ENCODE assay signal across 21 mouse cellular contexts in the genomic region with DNA sequence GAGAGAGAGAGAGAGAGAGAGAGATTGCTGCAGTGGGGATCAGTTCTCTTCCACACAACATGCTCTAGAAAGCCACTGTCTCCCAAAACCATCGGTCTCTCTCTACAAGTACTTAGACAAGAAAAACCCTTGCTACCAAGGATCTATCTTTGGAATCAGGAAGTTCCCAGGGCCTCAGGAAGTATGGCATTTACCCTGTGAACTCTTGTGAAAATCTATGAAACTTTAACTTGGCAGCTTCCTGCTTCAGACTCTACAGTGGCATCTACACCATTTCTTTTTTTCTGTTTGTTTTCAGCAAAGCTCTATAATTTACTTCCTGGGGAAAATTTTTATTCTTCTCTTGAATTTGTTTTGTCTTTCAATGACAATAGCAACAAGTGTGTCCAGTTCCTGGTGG.
DNase-seq lines count a peak whose midpoint lies in the region; ATAC-seq and TF ChIP-seq lines count a peak whose summit lies in the region.
"Had no signal": no experiment of that assay in that cellular context is flagged by ENCODE, and none has a peak within 500 bp of the region (broad histone marks: within the 10 kb centered on the region; RNA-seq: fewer than 3 reads in every experiment).

No protein-coding gene starts in this region.

- no peak overlapping the region for H3K4me3 ChIP-seq in kidney, embryonic 14.5 days (ENCODE audit: low read length)
- no peak overlapping the region for H3K4me3 ChIP-seq in lung, postnatal 0 days (ENCODE audit: low read depth, low read length)
- H3K4me3 ChIP-seq: embryonic facial prominence, embryonic 13.5 days; forebrain, embryonic 10.5 days; left cerebral cortex, adult 2 months; limb, embryonic 12.5 days; neural tube, embryonic 12.5 days; stomach, embryonic 15.5 days had no signal

- H3K36me3 ChIP-seq in kidney, embryonic 14.5 days (ENCODE audit: control insufficient read depth, insufficient read depth, low read length) = no peaks in the 10 kb centered on the region
- H3K36me3 ChIP-seq in lung, postnatal 0 days (ENCODE audit: insufficient read depth, low read length) = no peaks in the 10 kb centered on the region
- H3K36me3 ChIP-seq: embryonic facial prominence, embryonic 13.5 days; forebrain, embryonic 10.5 days; limb, embryonic 12.5 days; neural tube, embryonic 12.5 days; stomach, embryonic 15.5 days had no signal

- no peak overlapping the region for H3K27ac ChIP-seq in kidney, embryonic 14.5 days (ENCODE audit: low read depth, low read length)
- H3K27ac ChIP-seq in lung, postnatal 0 days (ENCODE audit: low read length) = no peak overlapping the region
- H3K27ac ChIP-seq: embryonic facial prominence, embryonic 13.5 days; forebrain, embryonic 10.5 days; left cerebral cortex, adult 2 months; limb, embryonic 12.5 days; neural tube, embryonic 12.5 days; stomach, embryonic 15.5 days had no signal

- peak; percentile 10 for DNase-seq in adrenal gland, adult 2 months
- no peak for DNase-seq in adrenal gland, postnatal 4 days (ENCODE audit: low spot score in 2 of 2)
- DNase-seq in kidney, postnatal 10 days = peak; percentile 13
- DNase-seq in lung, postnatal 0 days (ENCODE audit: low spot score) = peak; percentile 8
- no peak for DNase-seq in lung, postnatal 36 days
- peak; percentile 3 for DNase-seq in yolk sac, embryonic 10.5 days (ENCODE audit: low spot score)
- no peak for DNase-seq in right cerebral cortex, postnatal 25 days
- DNase-seq: adrenal gland, postnatal 14 days; cerebellum, postnatal 25 days; gastrocnemius, postnatal 10 days; lung, adult 18-20 months; thymus, adult 2 months had no signal

- H3K4me1 ChIP-seq in kidney, embryonic 14.5 days (ENCODE audit: control insufficient read depth, insufficient read depth, low read length) = no peaks in the 10 kb centered on the region
- H3K4me1 ChIP-seq in lung, postnatal 0 days (ENCODE audit: insufficient read depth, low read depth, low read length) = no peaks in the 10 kb centered on the region
- H3K4me1 ChIP-seq: embryonic facial prominence, embryonic 13.5 days; forebrain, embryonic 10.5 days; limb, embryonic 12.5 days; neural tube, embryonic 12.5 days; stomach, embryonic 15.5 days had no signal

- H3K27me3 ChIP-seq in kidney, embryonic 14.5 days (ENCODE audit: control insufficient read depth, insufficient read depth, low read length) = no peaks in the 10 kb centered on the region
- no peaks in the 10 kb centered on the region for H3K27me3 ChIP-seq in lung, postnatal 0 days (replicated peaks; ENCODE audit: insufficient read depth, low read length)
- H3K27me3 ChIP-seq: CH12.LX; embryonic facial prominence, embryonic 13.5 days; limb, embryonic 12.5 days; neural tube, embryonic 12.5 days; stomach, embryonic 15.5 days had no signal

- no peaks in the 10 kb centered on the region for H3K9me3 ChIP-seq in kidney, embryonic 14.5 days (ENCODE audit: control insufficient read depth, low read length)
- no peaks in the 10 kb centered on the region for H3K9me3 ChIP-seq in lung, postnatal 0 days (ENCODE audit: low read length)
- H3K9me3 ChIP-seq: embryonic facial prominence, embryonic 13.5 days; forebrain, embryonic 10.5 days; limb, embryonic 12.5 days; neural tube, embryonic 12.5 days; stomach, embryonic 15.5 days had no signal

- H3K9ac ChIP-seq in kidney, embryonic 14.5 days (ENCODE audit: low read depth, low read length) = no peak overlapping the region
- no peak overlapping the region for H3K9ac ChIP-seq in lung, postnatal 0 days (replicated peaks; ENCODE audit: low read depth)
- H3K9ac ChIP-seq: embryonic facial prominence, embryonic 13.5 days; limb, embryonic 12.5 days; neural tube, embryonic 12.5 days; stomach, embryonic 15.5 days had no signal

- no peak for TF ChIP-seq CTCF in lung, postnatal 0 days (IDR thresholded peaks at IDR 0.05)

- 70% methylated on average over 1 of the region's 1 CpGs for WGBS in kidney, embryonic 14.5 days
- 17% methylated on average over 1 of the region's 1 CpGs for WGBS in lung, postnatal 0 days

- ATAC-seq in kidney, embryonic 14.5 days (ENCODE audit: low FRiP score, low TSS enrichment) = no peak
- ATAC-seq in lung, postnatal 0 days = no peak
- ATAC-seq: inflammation-experienced regulatory T-cells, adult 6 months had no signal

- no peak overlapping the region for H3K4me2 ChIP-seq in kidney, embryonic 14.5 days (replicated peaks; ENCODE audit: low read depth, low read length)
- H3K4me2 ChIP-seq in lung, postnatal 0 days (replicated peaks; ENCODE audit: low read depth, low read length) = no peak overlapping the region
- H3K4me2 ChIP-seq: embryonic facial prominence, embryonic 13.5 days; limb, embryonic 12.5 days; neural tube, embryonic 12.5 days; stomach, embryonic 15.5 days had no signal

- no peak for TF ChIP-seq EP300 in lung, postnatal 0 days (IDR thresholded peaks at IDR 0.05)

Comparison
In these comparisons a context has a peak if more than half of its experiments do, and no peak if none do; other contexts are left out.
1. DNase-seq: peak in adrenal gland, adult 2 months (single experiment), kidney, postnatal 10 days (single experiment), lung, postnatal 0 days (single experiment) and yolk sac, embryonic 10.5 days (single experiment); none in adrenal gland, postnatal 4 days (0 of 2), lung, postnatal 36 days (single experiment) and right cerebral cortex, postnatal 25 days (single experiment).